Mouse (Mus musculus): ENCODE data around the gene Hist1h2ba. TPM values are rescaled to one million over a fixed set of nuclear protein-coding genes. Genes with fewer than 3 reads are reported as not detected.

Gene Hist1h2ba
- polyA plus RNA-seq (2015; fragmentation: Nextera tagmentation; extraction: Ambion mirVana), result not detected in 2 replicates

- 93% methylated on average over 36 of the region's 39 CpGs for WGBS
- Histone ChIP-seq H3K4me3 (replicated peaks; ENCODE audit: low read depth, low read length) (no peak within 1 kb of the TSS), H3K4me1 (replicated peaks; ENCODE audit: insufficient read depth, low read length) (no peaks in the 10 kb centered on the region), H3K9me3 (replicated peaks; ENCODE audit: low read length) (no peaks in the 10 kb centered on the region), H3K27me3 (ENCODE audit: insufficient read depth, low read length) (no peaks in the 10 kb centered on the region), H3K36me3 (ENCODE audit: insufficient read depth, low read length) (no peaks in the 10 kb centered on the region), H3K9ac (ENCODE audit: low read depth, low read length) (no peak within 1 kb of the TSS), H3K27ac (no peak within 1 kb of the TSS), H3K4me2 (ENCODE audit: low read length) (no peak within 1 kb of the TSS)
- TF ChIP-seq CTCF (IDR thresholded peaks at IDR 0.05; ENCODE audit: low read depth), result no peak
- ATAC-seq (replicated peaks; ENCODE audit: low FRiP score, low read depth) (no peak), DNase-seq (ENCODE audit: low spot score) (no peak)
Observed at GRCm38 (mm10) chr13:23933421-23934210, at the start of gene Hist1h2ba. Gene Hist1h2ba (minus strand): TSS chr13:23934156.

DNA sequence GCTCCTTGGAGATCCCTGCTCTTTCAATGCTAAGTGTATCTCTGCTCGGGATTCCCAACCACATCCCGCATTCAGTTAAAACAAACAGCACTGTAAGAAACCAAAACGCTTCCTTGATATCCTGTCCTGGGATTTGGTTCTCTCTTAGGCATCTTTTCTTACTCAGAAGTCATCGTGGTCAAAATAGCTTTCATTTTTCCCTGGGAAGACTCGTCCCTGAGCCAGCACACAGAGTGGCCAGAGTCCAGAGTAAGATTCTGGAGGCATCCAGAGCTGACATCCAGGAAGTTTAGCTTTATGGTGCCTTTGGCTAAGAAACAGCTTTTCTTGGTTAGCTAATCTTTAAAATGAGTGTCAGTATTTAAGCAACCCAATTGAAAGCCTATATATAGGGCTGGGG lies 38.3 kb upstream of the Hist1h2ba start:
- WGBS, result 71% methylated on average over 5 of the region's 5 CpGs
- no peaks in the 10 kb centered on the region for H3K36me3 ChIP-seq (ENCODE audit: insufficient read depth, low read length)
- no peak overlapping the region for H3K9ac ChIP-seq (ENCODE audit: low read depth, low read length)
- H3K4me3 ChIP-seq (replicated peaks; ENCODE audit: low read depth, low read length), result no peak overlapping the region
- DNase-seq (ENCODE audit: low spot score) (no peak), ATAC-seq (replicated peaks; ENCODE audit: low FRiP score, low read depth) (no peak)
- no peaks in the 10 kb centered on the region for H3K4me1 ChIP-seq (replicated peaks; ENCODE audit: insufficient read depth, low read length)
- H3K27me3 ChIP-seq (ENCODE audit: insufficient read depth, low read length), result no peaks in the 10 kb centered on the region
- H3K9me3 ChIP-seq (replicated peaks; ENCODE audit: low read length), result no peaks in the 10 kb centered on the region
- TF ChIP-seq CTCF (IDR thresholded peaks at IDR 0.05; ENCODE audit: low read depth), result no peak
- no peak overlapping the region for H3K27ac ChIP-seq
- no peak overlapping the region for H3K4me2 ChIP-seq (ENCODE audit: low read length)

DNA sequence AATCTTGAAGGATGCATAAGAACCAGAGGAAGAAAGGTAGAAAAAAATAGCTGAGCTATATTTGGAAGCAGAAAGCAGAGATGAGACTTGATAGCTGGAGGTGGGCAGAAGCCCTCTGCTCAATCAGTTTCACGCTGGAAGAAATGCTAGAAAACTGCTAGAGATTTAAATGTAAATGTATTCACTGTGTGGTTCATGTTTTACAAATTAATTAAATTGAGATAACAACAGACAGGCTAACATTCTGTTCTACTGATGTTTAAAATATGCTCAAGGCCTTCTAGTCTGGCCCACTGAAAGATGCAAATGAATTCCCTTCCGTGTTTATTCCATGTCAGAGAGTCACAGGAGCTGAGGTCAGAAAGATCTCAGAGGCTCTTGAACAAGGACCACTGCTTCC lies 37.9 kb upstream of the Hist1h2ba start:
- no peak overlapping the region for H3K27ac ChIP-seq
- 69% methylated on average over 2 of the region's 2 CpGs for WGBS

GRCm38 (mm10) chr13:23964909-23965308 lies 31.0 kb upstream of the Hist1h2ba start:
- no peak for ATAC-seq (replicated peaks; ENCODE audit: low FRiP score, low read depth)
- Histone ChIP-seq H3K9me3 (replicated peaks; ENCODE audit: low read length) (no peaks in the 10 kb centered on the region), H3K4me2 (ENCODE audit: low read length) (no peak overlapping the region), H3K4me3 (replicated peaks; ENCODE audit: low read depth, low read length) (no peak overlapping the region), H3K4me1 (replicated peaks; ENCODE audit: insufficient read depth, low read length) (no peaks in the 10 kb centered on the region), H3K9ac (ENCODE audit: low read depth, low read length) (no peak overlapping the region), H3K36me3 (ENCODE audit: insufficient read depth, low read length) (no peaks in the 10 kb centered on the region), H3K27ac (no peak overlapping the region), H3K27me3 (ENCODE audit: insufficient read depth, low read length) (no peaks in the 10 kb centered on the region)
- no peak for DNase-seq (ENCODE audit: low spot score)
- WGBS, result 84% methylated on average over 2 of the region's 2 CpGs
- TF ChIP-seq CTCF (IDR thresholded peaks at IDR 0.05; ENCODE audit: low read depth), result no peak

More for the DNA sequence above, 37.9 kb upstream of the Hist1h2ba start:
- no peak overlapping the region for H3K4me2 ChIP-seq (ENCODE audit: low read length)
- no peaks in the 10 kb centered on the region for H3K4me1 ChIP-seq (replicated peaks; ENCODE audit: insufficient read depth, low read length)
- no peaks in the 10 kb centered on the region for H3K27me3 ChIP-seq (ENCODE audit: insufficient read depth, low read length)
- no peak for ATAC-seq (replicated peaks; ENCODE audit: low FRiP score, low read depth)
- no peaks in the 10 kb centered on the region for H3K36me3 ChIP-seq (ENCODE audit: insufficient read depth, low read length)
- no peak for DNase-seq (ENCODE audit: low spot score)
- TF ChIP-seq CTCF (IDR thresholded peaks at IDR 0.05; ENCODE audit: low read depth), result no peak
- H3K9ac ChIP-seq (ENCODE audit: low read depth, low read length), result no peak overlapping the region
- H3K9me3 ChIP-seq (replicated peaks; ENCODE audit: low read length), result no peaks in the 10 kb centered on the region
- no peak overlapping the region for H3K4me3 ChIP-seq (replicated peaks; ENCODE audit: low read depth, low read length)

GRCm38 (mm10) chr13:23959776-23960175 lies 25.8 kb upstream of the Hist1h2ba start:
- H3K9ac ChIP-seq (ENCODE audit: low read depth, low read length), result no peak overlapping the region
- H3K36me3 ChIP-seq (ENCODE audit: insufficient read depth, low read length), result no peaks in the 10 kb centered on the region
- H3K4me3 ChIP-seq (replicated peaks; ENCODE audit: low read depth, low read length), result no peak overlapping the region
- H3K27me3 ChIP-seq (ENCODE audit: insufficient read depth, low read length), result no peaks in the 10 kb centered on the region
- no peak overlapping the region for H3K27ac ChIP-seq
- no peak for TF ChIP-seq CTCF (IDR thresholded peaks at IDR 0.05; ENCODE audit: low read depth)
- 31% methylated on average over 2 of the region's 2 CpGs for WGBS
- DNase-seq (ENCODE audit: low spot score) (no peak), ATAC-seq (replicated peaks; ENCODE audit: low FRiP score, low read depth) (no peak)
- no peaks in the 10 kb centered on the region for H3K9me3 ChIP-seq (replicated peaks; ENCODE audit: low read length)
- H3K4me1 ChIP-seq (replicated peaks; ENCODE audit: insufficient read depth, low read length), result no peaks in the 10 kb centered on the region
- no peak overlapping the region for H3K4me2 ChIP-seq (ENCODE audit: low read length)

DNA sequence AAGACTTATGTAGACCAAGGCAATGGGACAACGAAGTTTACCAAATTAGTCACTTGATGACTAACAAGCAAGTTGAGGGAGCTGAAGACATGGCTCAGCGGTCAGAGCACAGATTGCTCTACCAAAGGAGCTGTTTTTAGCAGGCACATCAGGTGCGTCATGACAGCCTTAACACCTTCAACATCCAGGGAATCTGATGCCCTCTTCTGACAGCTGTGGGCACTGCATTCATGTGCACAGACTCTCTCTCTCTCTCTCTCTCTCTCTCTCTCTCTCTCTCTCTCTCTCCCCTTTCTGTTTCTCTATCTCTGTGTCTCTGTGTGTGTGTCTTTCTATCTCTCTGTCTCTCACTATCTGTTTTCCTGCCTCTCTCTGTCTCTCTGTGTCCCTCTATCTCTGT lies 17.0 kb upstream of the Hist1h2ba start:
- H3K4me2 ChIP-seq (ENCODE audit: low read length), result no peak overlapping the region
- no peaks in the 10 kb centered on the region for H3K27me3 ChIP-seq (ENCODE audit: insufficient read depth, low read length)
- no peaks in the 10 kb centered on the region for H3K4me1 ChIP-seq (replicated peaks; ENCODE audit: insufficient read depth, low read length)
- H3K4me3 ChIP-seq (replicated peaks; ENCODE audit: low read depth, low read length), result no peak overlapping the region
- no peaks in the 10 kb centered on the region for H3K36me3 ChIP-seq (ENCODE audit: insufficient read depth, low read length)
- WGBS, result 58% methylated on average over 3 of the region's 3 CpGs
- ATAC-seq (replicated peaks; ENCODE audit: low FRiP score, low read depth), result no peak
- TF ChIP-seq CTCF (IDR thresholded peaks at IDR 0.05; ENCODE audit: low read depth), result peak; percentile 62
- no peak for DNase-seq (ENCODE audit: low spot score)
- H3K9ac ChIP-seq (ENCODE audit: low read depth, low read length), result no peak overlapping the region
- H3K27ac ChIP-seq, result no peak overlapping the region
- no peaks in the 10 kb centered on the region for H3K9me3 ChIP-seq (replicated peaks; ENCODE audit: low read length)
